Mouse (Mus musculus): ENCODE data around the gene Abcf2.

The Abcf2 gene

DNA sequence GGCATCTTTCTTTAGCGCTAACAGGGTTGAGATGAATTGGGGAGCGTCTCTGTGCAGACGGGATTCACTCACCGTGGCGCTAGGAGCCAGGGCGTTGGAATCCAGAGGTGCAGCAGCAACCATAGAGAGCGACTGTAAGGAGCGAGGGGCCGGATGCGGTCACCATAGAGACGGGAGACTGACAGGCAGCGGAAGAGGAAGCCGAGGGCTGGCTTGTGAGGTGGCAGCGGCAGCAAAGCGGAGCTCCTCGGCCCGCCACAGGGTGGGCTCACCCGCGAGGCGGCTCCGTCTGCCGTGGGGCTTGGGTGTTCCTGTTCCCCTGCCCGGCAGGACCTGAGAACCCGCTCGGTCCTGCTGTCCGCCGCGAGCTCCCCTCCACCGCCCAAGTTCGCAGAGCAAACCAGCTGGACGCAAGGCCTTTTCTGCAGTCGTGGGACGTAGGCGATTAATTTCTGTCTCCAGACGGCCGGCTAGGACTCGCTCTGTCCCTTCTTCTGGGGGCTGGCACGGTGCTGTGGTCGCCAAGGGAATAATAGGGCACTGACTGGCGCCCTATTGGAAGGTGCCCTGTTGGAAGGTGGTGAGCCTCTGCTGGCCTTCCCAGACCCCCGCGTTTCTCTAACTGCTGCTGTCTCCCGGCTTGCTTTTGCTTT is 9.4 kb upstream of the Abcf2 start, which contains the start of gene Chpf2:
TSS of gene Chpf2 (plus strand) at position 195 of the 653 bp plus-strand sequence.
- WGBS: under 1% methylated on average over 43 of the region's 43 CpGs

DNA sequence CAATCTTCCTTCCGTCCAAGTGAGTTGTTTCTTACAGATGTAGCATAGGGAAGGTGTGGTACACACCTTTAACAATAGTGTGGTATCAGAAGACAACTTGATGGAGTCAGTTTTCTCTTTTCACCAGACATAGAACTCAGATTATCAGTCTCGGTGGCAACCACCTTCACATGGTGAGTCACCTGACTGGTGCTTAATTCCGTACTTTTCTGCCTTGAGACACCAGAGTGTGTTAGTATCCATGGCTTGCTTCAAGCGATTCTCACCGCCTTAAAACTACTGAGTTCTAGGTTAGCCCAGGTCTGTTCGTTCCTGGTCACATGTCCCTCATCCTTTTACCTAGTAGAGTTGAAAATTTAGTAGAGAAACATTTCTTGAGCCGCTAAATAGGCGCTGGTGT is 8.8 kb upstream of the Abcf2 start:
- 5% methylated on average over 8 of the region's 8 CpGs for WGBS

DNA sequence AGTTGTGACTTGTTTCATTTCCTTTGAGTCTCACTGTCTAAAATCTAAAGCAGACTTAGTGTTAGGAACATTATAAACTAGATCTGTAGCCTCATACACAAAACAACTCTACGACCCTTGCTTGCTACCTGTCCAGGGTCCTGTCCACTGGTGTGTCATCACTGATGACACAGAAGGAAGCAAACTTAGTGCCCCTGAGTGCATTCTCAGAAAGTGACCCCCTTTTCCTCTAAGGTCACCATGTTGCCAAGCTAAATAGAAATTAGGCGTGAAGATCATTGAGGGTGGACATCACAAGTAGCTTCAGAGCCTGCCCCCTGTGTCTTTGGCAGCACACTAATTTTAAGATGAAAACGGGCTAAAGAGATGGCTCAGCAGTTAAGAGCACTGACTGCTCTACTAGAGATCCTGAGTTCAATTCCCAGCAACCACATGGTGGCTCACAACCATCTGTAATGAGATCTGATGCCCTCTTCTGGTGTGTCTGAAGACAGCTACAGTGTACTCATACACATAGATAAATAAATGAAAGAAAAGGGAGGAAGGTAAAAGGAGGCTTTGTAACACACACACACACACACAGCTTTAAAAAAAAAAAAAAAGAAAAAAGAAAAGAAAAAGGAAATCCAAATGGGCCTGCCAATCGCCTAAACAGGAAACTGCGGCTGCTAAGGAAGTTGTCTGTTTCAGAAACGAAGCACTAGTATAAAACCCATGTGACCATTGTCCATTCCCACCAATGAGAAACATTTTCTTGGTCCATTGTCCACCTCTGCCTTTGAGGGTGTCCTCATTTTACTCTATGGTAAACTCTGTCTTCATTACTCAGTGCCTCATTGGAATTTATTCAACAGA is 1.1 kb upstream of the Abcf2 start:
- WGBS: 57% methylated on average over 6 of the region's 6 CpGs

DNA sequence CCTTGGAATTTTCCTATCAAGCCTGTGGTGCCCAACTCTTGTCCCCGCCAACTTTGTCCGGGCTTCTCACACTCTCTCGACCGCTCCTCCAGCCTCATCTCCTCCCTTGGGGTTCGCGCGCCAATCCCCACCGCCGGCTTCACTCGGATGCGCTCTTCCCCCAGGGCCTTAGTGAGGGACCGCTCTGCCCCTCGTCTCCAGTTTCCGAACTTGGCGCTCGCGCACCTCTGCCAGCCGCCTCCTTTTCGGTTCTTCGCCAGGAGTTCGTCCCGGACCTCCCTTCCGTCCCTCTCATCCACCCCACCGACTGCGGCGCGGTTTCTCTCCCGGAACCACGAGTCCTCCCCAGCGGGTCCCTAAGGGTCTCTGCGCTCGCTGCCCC is 475 bp downstream of the Abcf2 start:
- WGBS: under 1% methylated on average over 32 of the region's 32 CpGs

DNA sequence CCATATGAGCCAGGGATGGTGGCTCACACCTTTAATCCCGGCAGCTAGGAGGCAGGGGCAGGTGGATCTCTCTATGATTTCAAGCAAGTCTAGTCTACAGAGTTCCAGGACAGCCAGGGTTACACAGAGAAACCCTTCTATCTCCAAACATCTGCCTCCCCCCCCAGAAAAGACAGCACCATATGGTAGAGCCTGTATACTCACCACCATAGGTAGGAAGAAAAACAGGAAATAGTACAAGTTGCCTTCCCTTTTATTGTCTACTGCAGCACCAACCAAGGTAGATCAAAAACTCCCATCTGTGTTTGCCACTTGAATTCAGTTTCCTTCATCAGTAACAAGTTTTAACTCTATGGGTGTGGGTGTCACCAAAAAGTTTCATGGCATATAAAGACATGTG is 1.3 kb downstream of the Abcf2 start:
- 83% methylated on average over 1 of the region's 1 CpGs for WGBS

DNA sequence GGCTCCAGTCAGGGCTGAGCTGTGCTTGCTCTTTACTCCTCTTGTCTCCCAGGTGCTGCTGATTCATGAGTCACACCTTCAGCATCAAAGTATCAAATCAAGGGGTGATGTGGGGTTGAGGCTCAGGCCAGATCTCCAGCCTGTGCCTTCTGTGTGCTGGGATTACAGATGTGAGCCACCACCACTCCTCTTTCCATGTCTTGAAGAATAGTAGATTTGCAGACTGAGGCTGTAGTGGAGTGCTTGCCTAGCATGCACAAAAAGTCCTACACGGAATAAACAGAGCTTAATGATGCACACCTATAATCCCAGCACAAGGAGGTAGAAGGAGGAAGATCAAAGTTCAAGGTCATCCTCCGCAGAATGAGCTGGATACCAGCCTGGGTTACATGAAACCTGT is 20.6 kb downstream of the Abcf2 start, which contains the start of gene 4931409K22Rik:
TSS of gene 4931409K22Rik (minus strand) at position 101 of the 400 bp plus-strand sequence.
- WGBS: 77% methylated on average over 2 of the region's 2 CpGs

DNA sequence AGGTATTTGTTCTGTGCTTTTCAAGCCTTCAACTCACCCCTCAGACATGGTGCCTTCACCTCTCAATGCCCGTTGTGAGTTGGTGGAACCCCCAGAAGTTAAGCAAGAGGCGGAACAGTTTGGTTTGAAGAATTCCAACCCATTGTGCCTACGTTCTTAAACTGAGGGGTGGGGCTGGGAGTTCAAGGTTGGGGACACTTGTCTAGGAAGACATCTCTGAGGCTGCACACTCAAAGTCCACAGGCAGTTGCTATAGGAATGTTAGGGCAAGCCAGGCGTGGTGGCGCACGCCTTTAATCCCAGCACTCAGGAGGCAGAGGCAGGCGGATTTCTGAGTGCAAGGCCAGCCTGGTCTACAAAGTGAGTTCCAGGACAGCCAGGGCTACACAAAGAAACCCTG is 21.9 kb downstream of the Abcf2 start:
- 93% methylated on average over 7 of the region's 7 CpGs for WGBS

DNA sequence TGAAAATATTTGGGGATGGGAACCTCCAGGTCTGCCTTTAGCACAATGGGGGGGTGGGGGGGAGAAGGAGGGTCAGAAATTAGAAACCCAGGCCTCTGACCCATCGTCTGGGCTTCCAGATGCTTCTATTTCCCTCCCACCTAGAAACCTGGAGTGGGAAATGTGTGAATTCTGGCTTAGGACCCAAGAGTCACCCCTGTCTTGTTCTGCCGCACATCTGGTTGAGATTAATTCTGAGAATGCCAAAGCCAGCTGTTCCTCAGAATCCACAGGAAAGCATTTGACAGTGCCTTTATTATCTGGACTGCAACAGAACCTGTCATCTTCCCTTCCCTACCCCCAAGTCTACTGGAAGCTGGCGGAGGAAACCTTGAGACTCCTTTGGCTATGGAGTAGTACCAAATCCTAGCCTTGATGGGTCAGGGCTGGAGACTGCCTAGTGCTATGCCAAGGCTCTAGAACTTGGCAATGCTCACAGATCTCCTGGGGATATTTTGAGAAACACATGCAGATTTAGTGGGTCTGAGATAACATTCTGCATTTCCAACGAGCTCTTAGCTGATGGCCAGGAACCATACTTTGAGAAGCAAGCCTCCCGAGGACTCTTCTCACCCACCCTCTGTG is 23.5 kb downstream of the Abcf2 start:
- WGBS: 58% methylated on average over 5 of the region's 5 CpGs

DNA sequence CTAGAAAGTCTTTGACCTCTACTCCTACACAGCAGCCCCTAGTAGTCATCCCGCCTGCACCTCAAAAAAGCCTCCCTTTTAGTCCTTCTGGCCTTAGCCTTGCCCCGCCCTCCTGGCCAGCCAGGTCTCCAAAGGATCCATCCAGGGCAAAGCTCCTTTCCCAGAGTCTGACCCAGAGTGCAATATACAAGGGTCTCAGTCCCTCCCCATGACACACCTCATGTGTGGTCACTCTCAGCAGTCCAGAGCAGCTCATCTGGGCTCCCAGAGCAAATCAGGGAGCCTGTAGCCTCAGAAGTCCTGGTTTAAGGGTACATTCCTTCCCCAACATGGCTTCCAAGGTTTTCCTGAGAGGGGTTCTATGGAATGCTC is 26.0 kb downstream of the Abcf2 start:
- WGBS: 49% methylated on average over 2 of the region's 2 CpGs

DNA sequence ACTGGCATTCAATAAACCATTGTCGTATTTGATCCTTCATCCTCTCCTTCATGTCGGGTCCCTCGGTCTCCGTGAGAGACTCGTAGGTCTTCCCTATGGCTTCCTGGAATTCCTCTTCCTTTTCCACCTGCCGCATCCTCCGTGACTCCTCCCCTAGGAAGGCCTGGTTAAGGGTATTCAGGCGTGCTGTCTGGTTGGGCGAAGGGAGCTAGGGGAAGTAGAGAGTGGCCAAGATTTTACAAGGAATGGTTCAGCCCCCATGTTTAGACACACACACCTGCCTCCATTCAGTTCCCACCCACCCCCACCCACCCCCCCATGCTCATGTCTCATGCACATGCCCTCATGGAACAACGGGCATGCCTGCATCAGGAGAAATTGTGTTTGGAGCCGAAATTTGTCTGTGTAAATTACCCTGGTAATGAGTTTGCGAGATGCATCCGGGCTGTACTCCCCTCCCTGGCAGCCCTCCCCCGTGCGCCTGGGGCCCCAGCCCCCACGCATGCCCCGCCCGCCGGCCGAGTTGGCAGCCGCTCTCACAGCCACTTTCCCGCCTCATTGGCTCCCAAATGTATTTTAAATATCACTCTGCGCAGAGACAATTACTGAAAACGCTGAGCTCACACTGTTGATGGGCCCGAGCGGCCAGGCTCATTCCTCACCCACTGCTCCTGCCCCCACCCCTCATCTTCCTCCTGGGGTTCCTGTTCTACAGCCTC is 26.5 kb downstream of the Abcf2 start:
- WGBS: 23% methylated on average over 26 of the region's 26 CpGs

DNA sequence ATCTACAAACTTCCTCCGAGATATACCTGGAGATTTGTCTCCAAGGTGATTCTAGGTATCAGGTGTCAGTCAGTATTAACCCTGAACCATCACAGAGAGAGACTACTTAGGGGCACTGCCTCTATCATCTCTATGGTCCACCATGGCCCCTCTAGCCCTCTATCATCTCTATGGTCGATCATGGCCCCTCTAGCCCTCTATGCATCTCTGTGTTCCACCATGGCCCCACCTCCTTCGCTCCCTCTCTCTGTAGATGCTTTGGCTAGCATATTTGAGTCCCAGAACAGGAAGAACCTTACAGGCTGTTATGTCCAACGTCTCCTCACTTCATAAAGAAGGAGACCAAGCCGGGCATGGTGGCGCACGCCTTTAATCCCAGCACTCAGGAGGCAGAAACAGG is 34.6 kb downstream of the Abcf2 start:
- WGBS: 85% methylated on average over 7 of the region's 7 CpGs

DNA sequence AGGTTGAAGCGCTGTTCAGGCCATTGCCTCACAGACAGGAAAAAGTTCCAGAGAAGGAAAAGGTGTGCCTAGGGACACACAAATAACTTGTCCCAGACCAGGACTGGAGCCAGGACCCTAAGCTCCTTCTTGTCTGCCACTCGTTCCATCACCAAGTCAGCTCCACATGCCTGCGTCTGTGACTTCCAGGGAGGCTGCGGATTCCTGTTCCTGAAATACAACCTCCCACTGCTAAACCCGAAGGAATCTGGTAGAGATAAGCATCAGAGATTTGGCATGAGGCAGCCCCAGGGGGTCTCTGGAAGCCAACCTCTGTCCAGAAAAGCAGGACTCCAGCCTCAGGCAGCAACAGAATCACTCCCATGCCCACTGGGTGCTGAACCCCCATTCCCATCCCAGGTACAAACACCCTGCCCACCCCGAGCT is 36.1 kb downstream of the Abcf2 start:
- WGBS: 35% methylated on average over 6 of the region's 6 CpGs

DNA sequence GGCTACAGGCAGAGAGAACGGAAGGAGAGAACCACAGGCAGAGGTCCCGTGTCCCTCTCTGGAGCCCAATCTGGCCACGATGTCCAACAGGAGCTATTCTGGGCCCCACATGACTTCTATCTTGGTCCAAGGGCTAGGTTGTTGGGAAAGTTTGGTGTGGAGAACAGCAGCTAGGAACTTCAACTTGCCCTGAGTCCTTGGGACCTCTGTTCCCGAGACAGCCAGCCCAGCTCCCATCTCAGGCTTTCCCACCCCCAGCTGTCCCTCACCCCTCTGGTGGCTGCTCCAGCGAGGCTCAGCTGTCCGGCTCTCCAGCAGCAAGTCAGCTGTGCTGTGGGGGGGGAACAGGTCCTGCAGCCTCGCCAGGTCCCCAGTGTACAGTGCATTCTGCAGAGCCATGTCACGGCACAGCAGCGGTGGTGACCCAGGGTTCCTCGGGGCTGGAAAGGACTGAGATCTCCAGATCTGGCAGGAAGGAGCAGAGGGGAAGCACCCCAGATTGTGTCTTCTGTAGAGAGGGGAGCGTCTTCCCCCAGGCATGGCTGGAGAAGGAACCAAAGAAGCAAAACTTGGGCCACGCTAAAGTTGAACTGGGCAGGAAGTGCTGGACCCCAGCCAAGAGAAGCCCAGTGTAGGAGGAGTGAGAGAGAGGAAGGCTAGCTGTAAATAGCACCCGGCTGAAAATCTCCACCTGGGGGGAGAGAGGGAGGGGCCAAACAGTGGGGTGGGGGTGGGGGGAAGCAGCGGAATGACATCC is 36.7 kb downstream of the Abcf2 start, which contains the start of gene Asb10:
TSS of gene Asb10 (minus strand) at position 592 of the 757 bp plus-strand sequence.
- WGBS: 50% methylated on average over 14 of the region's 14 CpGs

DNA sequence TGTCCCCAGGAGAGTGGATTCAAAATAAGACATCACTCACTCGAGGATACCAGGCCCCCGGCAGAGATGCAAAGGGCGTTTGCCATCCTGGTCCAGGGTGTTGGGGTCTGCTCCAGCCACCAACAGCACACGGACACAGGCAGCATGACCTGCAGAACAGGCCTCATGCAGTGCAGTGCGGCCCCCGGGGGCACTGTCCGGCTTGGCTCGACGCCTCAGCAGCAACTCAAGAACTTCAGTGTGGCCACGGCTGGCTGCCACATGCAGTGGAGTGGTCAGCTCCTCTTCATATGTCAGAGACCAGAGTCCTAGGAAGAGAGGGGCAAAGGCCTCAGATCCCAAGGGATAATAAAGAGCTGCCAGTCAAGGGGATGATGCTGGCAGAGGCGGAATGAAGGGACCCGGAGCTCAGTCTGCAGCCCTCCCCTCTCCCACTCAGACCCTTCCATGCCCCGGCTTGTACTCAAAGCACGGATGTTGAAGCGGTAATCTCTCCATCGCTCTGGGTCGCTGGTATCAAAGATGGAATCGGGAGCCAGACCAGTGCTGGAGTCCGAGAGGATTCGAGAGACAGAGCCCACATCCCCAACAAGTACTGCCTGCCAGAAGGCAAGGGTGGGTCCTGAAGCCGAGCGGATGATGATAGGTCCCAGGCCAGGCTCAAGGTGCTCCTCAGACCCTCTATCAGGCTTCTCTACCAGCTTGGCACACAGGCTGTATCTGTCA is 37.5 kb downstream of the Abcf2 start:
- WGBS: 91% methylated on average over 22 of the region's 22 CpGs

DNA sequence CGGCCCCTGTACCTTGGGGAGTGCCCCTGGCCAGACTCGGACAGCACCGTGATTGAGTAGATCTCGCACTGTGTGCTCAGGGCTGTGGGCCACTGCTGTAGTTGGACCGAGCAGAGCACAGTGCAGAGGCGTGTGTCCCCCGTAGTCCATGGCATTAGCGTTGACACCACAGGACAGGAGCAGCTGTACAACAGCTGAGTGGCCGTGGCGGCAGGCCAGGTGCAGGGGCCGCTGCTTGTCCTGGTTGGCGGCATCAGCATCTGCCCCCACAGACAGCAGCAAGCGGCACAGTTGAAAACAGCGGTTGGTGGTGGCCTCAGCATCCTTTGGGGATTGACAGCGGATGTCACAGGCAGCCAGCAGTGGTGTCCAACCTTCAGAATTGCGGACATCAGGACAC is 39.6 kb downstream of the Abcf2 start:
- 74% methylated on average over 16 of the region's 16 CpGs for WGBS

DNA sequence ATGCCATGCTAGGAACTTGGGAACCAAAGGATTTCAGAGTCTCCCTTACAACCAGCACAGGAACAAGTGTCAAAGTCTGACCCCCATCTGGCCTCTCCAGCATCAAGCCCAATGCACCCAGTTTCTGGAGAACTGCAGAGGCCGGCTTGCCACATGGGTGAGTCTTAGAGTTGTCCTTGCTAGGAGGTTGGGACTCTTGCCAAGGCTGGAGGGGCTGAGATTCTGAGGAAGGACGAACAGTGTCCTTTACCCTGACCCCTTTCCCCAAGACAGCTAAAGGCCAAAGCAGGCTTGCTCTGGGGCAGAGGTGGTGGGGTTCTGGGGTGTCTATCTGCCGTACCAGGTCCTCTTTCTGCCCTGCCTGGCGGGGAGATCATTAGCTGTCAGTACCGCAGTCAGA is 40.8 kb downstream of the Abcf2 start:
- WGBS: 81% methylated on average over 5 of the region's 5 CpGs

DNA sequence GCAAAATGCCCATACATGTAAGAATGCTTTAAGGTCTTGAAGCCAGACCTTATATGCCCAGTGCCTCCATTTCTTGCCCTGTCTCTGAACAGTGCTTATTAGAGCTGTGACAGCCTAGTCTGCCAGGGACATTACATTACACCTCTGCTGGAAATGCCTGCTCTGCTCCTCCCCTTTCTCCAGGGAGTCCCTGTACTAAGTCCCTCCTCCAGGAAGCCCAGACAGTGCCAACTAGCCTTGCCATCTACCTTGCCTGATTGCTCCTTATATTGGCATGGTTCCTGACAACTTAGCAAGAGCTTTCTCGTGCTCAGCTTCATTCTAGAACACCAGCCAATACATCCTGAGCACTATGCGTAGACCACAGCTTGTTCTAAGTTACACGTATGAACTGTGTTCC is 41.5 kb downstream of the Abcf2 start:
- WGBS: 85% methylated on average over 3 of the region's 3 CpGs

DNA sequence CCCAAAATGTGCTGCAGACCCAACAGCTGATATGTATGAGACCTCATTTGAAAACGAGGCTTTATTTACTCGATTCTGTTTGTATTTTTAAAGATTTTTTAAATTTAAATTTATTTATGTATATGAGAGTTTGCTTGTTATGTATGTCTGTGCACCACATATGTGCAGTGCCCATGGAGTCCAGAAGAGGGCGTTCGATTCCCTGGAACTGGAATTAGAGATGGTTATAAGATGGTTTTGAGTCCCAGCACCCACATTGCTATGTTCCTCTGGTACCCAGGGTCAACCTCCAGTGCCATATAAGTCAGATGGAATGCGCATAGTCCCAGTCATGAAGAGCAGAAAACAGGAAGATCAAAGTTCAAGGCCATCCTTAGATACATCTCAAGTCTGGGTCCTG is 43.0 kb downstream of the Abcf2 start:
- 64% methylated on average over 5 of the region's 5 CpGs for WGBS

DNA sequence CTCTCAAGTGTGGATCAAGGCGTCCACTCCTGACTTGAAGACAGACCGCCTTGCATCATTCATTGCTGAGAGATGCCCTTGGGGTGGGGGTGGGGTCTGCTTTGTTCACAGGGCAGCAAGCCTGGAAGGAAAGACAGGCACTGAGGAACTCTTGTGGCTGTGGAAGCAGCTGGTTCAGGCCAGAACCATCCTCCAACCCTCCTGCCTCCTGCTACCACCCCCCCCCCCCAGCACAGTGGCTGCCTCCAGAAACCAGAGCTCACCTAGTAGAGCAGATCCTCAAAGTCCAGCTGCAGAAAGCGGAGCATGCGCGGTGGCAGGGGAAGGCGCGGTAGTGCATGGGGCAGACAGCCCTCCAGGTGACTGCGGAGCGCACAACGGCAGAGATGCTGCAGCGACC is 43.9 kb downstream of the Abcf2 start:
- WGBS: 72% methylated on average over 11 of the region's 11 CpGs

DNA sequence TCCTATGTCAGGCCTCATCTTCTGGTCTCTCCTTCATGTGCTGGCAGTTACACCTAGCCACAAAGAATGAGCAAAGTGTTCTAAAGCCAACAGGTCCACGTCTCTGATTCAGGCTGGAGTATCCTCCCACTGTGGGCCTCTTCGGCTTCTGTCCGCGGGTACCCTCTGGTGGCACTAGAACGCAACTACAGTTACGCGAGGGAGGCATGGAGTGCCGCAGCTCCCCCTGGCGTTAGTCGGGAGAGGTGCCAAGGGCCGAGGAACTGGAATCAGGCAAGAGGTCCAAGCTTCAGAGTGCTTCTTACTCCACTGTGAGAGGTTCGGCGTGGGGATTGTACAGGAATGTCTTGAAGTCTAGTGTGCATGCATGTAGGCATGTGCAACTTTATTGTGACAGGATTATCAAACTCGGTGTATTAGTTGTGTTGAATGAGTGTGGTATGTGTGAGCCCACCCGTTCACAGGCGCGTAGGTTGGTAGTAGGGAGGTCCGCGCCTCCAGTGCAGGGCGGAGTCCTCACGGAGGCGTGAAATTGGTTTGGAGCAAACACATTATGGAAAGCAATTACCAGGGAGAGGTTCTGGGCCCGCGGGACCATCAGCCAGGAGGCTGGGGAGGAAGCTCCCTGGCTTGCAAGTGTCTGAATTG is 47.1 kb downstream of the Abcf2 start:
- 19% methylated on average over 24 of the region's 24 CpGs for WGBS
